Mouse (Mus musculus): ENCODE data around the gene Ppl. TPM values are rescaled to one million over a fixed set of nuclear protein-coding genes. Genes with fewer than 3 reads are reported as not detected.
A peak's percentile ranks its signal among the peaks of the same experiment; 100 is the strongest.

The Ppl gene
- polyA plus RNA-seq (2014; fragmentation: Nextera tagmentation; extraction: Ambion mirVana): 0.35 and 0.37 TPM in 2 replicates

- no peak within 1 kb of the TSS for H3K27ac ChIP-seq (ENCODE audit: low read depth, low read length)
- H3K9ac ChIP-seq (replicated peaks; ENCODE audit: low read depth, low read length): no peak within 1 kb of the TSS
- peak within 1 kb of the TSS; percentile 29 for H3K4me2 ChIP-seq (ENCODE audit: low read depth, low read length)
- peaks cover 32% of the 10 kb centered on the region for H3K27me3 ChIP-seq (ENCODE audit: control insufficient read depth, insufficient read depth, low read length)
- no peak for ATAC-seq (ENCODE audit: low read depth)
- H3K9me3 ChIP-seq (ENCODE audit: control insufficient read depth, low read length): no peaks in the 10 kb centered on the region
- H3K4me3 ChIP-seq (ENCODE audit: low read depth, low read length): peak within 1 kb of the TSS; percentile 7; the same call in 1 of the 2 replicates
- under 1% methylated on average over 34 of the region's 39 CpGs for WGBS
- H3K36me3 ChIP-seq (ENCODE audit: control insufficient read depth, insufficient read depth, low read length): no peaks in the 10 kb centered on the region
- no peaks in the 10 kb centered on the region for H3K4me1 ChIP-seq (ENCODE audit: control insufficient read depth, insufficient read depth, low read length)
These were observed at the start of gene Ppl for GRCm38 (mm10) chr16:5132401-5132801. TSS of gene Ppl (minus strand) at chr16:5132421.

DNA sequence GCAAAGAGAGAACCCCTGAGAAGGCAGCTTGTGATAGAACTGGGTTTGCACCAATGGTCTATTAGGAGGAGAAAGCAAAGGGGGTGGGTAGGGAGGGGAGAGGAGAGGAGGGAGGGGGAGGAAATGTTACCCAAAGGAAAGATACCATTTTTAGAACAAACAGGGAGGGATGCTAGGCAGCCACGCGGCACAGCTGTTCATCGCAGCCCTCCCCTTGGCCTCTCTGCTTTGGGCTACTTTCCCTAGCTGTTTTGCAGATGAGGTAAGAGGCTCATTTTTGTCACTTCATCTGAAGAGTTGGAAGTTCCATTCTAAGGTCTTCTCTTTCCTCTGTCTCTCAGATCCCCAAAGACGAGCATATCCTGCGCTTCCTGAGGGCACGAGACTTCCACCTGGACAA lies 40.4 kb upstream of the Ppl start:
- ATAC-seq (ENCODE audit: low read depth): no peak
- WGBS: 94% methylated on average over 6 of the region's 6 CpGs
- H3K27ac ChIP-seq (ENCODE audit: low read depth, low read length): no peak overlapping the region
- no peaks in the 10 kb centered on the region for H3K27me3 ChIP-seq (ENCODE audit: control insufficient read depth, insufficient read depth, low read length)
- no peak overlapping the region for H3K4me3 ChIP-seq (ENCODE audit: low read depth, low read length)
- H3K36me3 ChIP-seq (ENCODE audit: control insufficient read depth, insufficient read depth, low read length): no peaks in the 10 kb centered on the region
- no peak overlapping the region for H3K4me2 ChIP-seq (ENCODE audit: low read depth, low read length)
- no peak overlapping the region for H3K9ac ChIP-seq (replicated peaks; ENCODE audit: low read depth, low read length)
- no peaks in the 10 kb centered on the region for H3K9me3 ChIP-seq (ENCODE audit: control insufficient read depth, low read length)
- no peaks in the 10 kb centered on the region for H3K4me1 ChIP-seq (ENCODE audit: control insufficient read depth, insufficient read depth, low read length)

GRCm38 (mm10) chr16:5168829-5169228 lies 36.6 kb upstream of the Ppl start:
- H3K4me3 ChIP-seq (ENCODE audit: low read depth, low read length): no peak overlapping the region
- no peaks in the 10 kb centered on the region for H3K9me3 ChIP-seq (ENCODE audit: control insufficient read depth, low read length)
- no peaks in the 10 kb centered on the region for H3K27me3 ChIP-seq (ENCODE audit: control insufficient read depth, insufficient read depth, low read length)
- no peak overlapping the region for H3K4me2 ChIP-seq (ENCODE audit: low read depth, low read length)
- H3K4me1 ChIP-seq (ENCODE audit: control insufficient read depth, insufficient read depth, low read length): no peaks in the 10 kb centered on the region
- no peak for ATAC-seq (ENCODE audit: low read depth)
- 79% methylated on average over 5 of the region's 5 CpGs for WGBS
- no peaks in the 10 kb centered on the region for H3K36me3 ChIP-seq (ENCODE audit: control insufficient read depth, insufficient read depth, low read length)
- no peak overlapping the region for H3K9ac ChIP-seq (replicated peaks; ENCODE audit: low read depth, low read length)
- no peak overlapping the region for H3K27ac ChIP-seq (ENCODE audit: low read depth, low read length)

GRCm38 (mm10) chr16:5168038-5168437 lies 35.8 kb upstream of the Ppl start:
- Histone ChIP-seq H3K9ac (replicated peaks; ENCODE audit: low read depth, low read length) (no peak overlapping the region), H3K4me1 (ENCODE audit: control insufficient read depth, insufficient read depth, low read length) (no peaks in the 10 kb centered on the region), H3K4me3 (ENCODE audit: low read depth, low read length) (no peak overlapping the region), H3K4me2 (ENCODE audit: low read depth, low read length) (no peak overlapping the region), H3K27me3 (ENCODE audit: control insufficient read depth, insufficient read depth, low read length) (no peaks in the 10 kb centered on the region), H3K9me3 (ENCODE audit: control insufficient read depth, low read length) (no peaks in the 10 kb centered on the region), H3K36me3 (ENCODE audit: control insufficient read depth, insufficient read depth, low read length) (no peaks in the 10 kb centered on the region), H3K27ac (ENCODE audit: low read depth, low read length) (no peak overlapping the region)
- 89% methylated on average over 2 of the region's 2 CpGs for WGBS
- no peak for ATAC-seq (ENCODE audit: low read depth)

DNA sequence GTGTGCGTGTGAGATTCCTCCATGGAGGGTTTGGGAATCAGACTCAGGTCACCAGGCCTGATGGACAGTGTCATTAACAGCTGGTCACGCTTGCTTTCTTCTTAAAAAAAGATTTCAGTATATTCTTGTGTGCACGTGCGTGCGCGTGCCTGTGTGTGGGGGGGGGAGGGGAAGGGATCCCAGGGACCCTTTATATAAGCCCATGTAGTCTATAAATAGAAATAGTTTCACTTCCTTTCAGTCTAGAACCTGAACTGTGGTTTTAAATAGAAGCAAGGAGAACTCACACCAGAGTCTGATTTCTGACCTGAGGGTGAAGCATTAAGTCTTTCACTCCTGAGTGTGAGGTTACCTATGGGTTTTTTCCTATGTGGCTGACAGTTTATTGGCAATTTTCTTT lies 32.1 kb upstream of the Ppl start:
- H3K9me3 ChIP-seq (ENCODE audit: control insufficient read depth, low read length): no peaks in the 10 kb centered on the region
- no peak overlapping the region for H3K4me3 ChIP-seq (ENCODE audit: low read depth, low read length)
- no peak overlapping the region for H3K9ac ChIP-seq (replicated peaks; ENCODE audit: low read depth, low read length)
- no peaks in the 10 kb centered on the region for H3K4me1 ChIP-seq (ENCODE audit: control insufficient read depth, insufficient read depth, low read length)
- no peaks in the 10 kb centered on the region for H3K36me3 ChIP-seq (ENCODE audit: control insufficient read depth, insufficient read depth, low read length)
- no peaks in the 10 kb centered on the region for H3K27me3 ChIP-seq (ENCODE audit: control insufficient read depth, insufficient read depth, low read length)
- ATAC-seq (ENCODE audit: low read depth): no peak
- WGBS: 78% methylated on average over 6 of the region's 6 CpGs
- H3K4me2 ChIP-seq (ENCODE audit: low read depth, low read length): no peak overlapping the region
- H3K27ac ChIP-seq (ENCODE audit: low read depth, low read length): no peak overlapping the region

DNA sequence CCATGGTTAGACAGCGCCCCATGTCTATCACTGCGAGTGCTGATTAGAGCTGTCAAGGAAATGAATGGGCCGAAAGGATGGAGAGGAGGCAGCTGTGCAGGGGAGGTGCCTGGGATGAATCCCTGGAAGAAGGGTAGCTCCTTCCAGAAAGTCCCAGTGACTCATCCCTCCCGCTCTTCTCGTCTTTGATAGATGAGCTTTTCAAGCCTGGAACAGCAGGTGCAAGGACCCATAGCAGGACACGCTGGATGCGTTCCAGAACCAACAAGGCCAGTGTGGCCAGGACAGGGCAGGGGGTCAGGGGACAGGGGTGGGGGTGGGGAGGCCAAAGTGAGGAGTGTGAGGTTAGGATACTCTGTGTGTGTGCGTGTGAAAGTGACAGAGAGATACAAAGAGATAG lies 27.0 kb upstream of the Ppl start:
- Histone ChIP-seq H3K4me3 (ENCODE audit: low read depth, low read length) (no peak overlapping the region), H3K36me3 (ENCODE audit: control insufficient read depth, insufficient read depth, low read length) (no peaks in the 10 kb centered on the region), H3K4me2 (ENCODE audit: low read depth, low read length) (no peak overlapping the region), H3K27me3 (ENCODE audit: control insufficient read depth, insufficient read depth, low read length) (no peaks in the 10 kb centered on the region), H3K4me1 (ENCODE audit: control insufficient read depth, insufficient read depth, low read length) (no peaks in the 10 kb centered on the region), H3K27ac (ENCODE audit: low read depth, low read length) (no peak overlapping the region), H3K9me3 (ENCODE audit: control insufficient read depth, low read length) (no peaks in the 10 kb centered on the region), H3K9ac (replicated peaks; ENCODE audit: low read depth, low read length) (no peak overlapping the region)
- no peak for ATAC-seq (ENCODE audit: low read depth)
- 83% methylated on average over 8 of the region's 8 CpGs for WGBS

DNA sequence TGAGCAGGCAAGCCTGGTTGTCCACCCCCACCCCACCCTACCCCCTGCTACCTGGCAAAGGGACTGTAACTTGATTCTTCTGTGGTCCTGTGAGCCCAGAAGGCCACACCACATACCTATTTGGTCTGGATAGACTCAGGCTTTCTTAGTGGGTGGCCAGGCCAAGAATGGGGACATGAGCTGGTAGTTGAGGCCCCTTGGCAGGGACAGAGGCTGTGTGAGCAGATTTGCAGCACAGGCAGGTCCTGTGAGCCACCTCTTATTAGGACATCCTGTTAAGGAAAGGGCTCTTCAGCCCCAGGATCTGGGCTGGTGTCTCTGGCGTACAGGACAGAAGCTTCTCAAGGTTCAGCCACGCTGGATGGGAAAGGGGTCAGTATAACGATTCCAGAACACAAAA lies 24.9 kb upstream of the Ppl start:
- H3K9ac ChIP-seq (replicated peaks; ENCODE audit: low read depth, low read length): no peak overlapping the region
- 0 out of 2 replicates have a peak, but pooled peaks cover 7% of the 10 kb centered on the region for H3K4me1 ChIP-seq (ENCODE audit: control insufficient read depth, insufficient read depth, low read length)
- no peak for ATAC-seq (ENCODE audit: low read depth)
- WGBS: 87% methylated on average over 3 of the region's 3 CpGs
- no peak overlapping the region for H3K4me3 ChIP-seq (ENCODE audit: low read depth, low read length)
- no peak overlapping the region for H3K4me2 ChIP-seq (ENCODE audit: low read depth, low read length)
- H3K27ac ChIP-seq (ENCODE audit: low read depth, low read length): no peak overlapping the region
- H3K9me3 ChIP-seq (ENCODE audit: control insufficient read depth, low read length): no peaks in the 10 kb centered on the region
- H3K27me3 ChIP-seq (ENCODE audit: control insufficient read depth, insufficient read depth, low read length): no peaks in the 10 kb centered on the region
- no peaks in the 10 kb centered on the region for H3K36me3 ChIP-seq (ENCODE audit: control insufficient read depth, insufficient read depth, low read length)

DNA sequence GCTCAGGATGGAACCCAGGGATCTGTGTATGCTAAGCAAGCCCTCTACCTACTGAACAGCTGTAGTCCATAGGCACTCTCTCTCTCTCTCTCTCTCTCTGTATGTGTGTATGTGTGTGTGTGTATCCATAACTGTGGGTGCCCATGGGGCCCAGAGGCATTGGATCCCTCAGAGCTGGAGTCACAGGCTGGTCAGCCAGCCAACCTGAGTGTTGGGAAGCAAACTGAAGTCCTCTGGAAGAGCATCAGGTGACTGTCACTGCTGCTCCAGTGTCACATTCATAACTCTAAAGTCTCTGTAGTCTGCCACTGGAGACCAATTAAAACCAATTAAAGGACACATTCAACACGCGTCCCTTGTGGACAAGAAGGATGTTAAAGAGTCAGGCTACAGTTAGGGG lies 24.3 kb upstream of the Ppl start:
- ATAC-seq (ENCODE audit: low read depth): no peak
- Histone ChIP-seq H3K27me3 (ENCODE audit: control insufficient read depth, insufficient read depth, low read length) (no peaks in the 10 kb centered on the region), H3K9me3 (ENCODE audit: control insufficient read depth, low read length) (no peaks in the 10 kb centered on the region), H3K36me3 (ENCODE audit: control insufficient read depth, insufficient read depth, low read length) (no peaks in the 10 kb centered on the region), H3K27ac (ENCODE audit: low read depth, low read length) (no peak overlapping the region), H3K9ac (replicated peaks; ENCODE audit: low read depth, low read length) (no peak overlapping the region), H3K4me2 (ENCODE audit: low read depth, low read length) (no peak overlapping the region), H3K4me3 (ENCODE audit: low read depth, low read length) (no peak overlapping the region), H3K4me1 (ENCODE audit: control insufficient read depth, insufficient read depth, low read length) (0 out of 2 replicates have a peak, but pooled peaks cover 7% of the 10 kb centered on the region)
- 48% methylated on average over 2 of the region's 2 CpGs for WGBS

DNA sequence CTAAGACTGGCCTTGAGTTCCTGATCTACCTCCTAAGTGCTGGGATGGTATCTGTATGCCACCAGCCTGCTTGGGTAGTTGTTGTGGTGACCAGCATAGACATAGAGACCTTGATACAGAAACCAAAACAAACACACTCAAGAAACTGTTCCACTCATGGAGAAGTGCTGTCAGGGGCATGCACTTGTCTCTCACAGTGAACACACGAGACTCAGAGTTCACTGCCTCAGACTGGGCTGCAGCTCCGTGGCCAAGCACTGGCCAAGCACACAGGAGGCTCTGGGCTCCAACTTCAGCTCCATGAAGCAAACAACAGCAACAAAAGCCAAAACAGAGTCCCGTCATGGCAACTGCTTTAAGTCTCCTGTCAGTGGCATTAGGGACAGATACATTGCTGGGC lies 22.8 kb upstream of the Ppl start:
- H3K9ac ChIP-seq (replicated peaks; ENCODE audit: low read depth, low read length): no peak overlapping the region
- ATAC-seq (ENCODE audit: low read depth): no peak
- H3K9me3 ChIP-seq (ENCODE audit: control insufficient read depth, low read length): no peaks in the 10 kb centered on the region
- no peak overlapping the region for H3K4me2 ChIP-seq (ENCODE audit: low read depth, low read length)
- H3K4me3 ChIP-seq (ENCODE audit: low read depth, low read length): no peak overlapping the region
- no peaks in the 10 kb centered on the region for H3K27me3 ChIP-seq (ENCODE audit: control insufficient read depth, insufficient read depth, low read length)
- no peak overlapping the region for H3K27ac ChIP-seq (ENCODE audit: low read depth, low read length)
- no peaks in the 10 kb centered on the region for H3K36me3 ChIP-seq (ENCODE audit: control insufficient read depth, insufficient read depth, low read length)
- WGBS: 72% methylated on average over 3 of the region's 3 CpGs
- H3K4me1 ChIP-seq (ENCODE audit: control insufficient read depth, insufficient read depth, low read length): 0 out of 2 replicates have a peak, but pooled peaks cover 7% of the 10 kb centered on the region
